Mouse (Mus musculus) brain, embryonic 14.5 days (tissue): Measurements from ENCODE around the gene Clec3b. TPM values are rescaled to one million over a fixed set of nuclear protein-coding genes. Genes with fewer than 3 reads are reported as not detected.

Experiments
- DNase-seq: peaks from one replicate; pipeline ENCODE4 v3.0.0-alpha.2; 2011; ENCODE audit warnings: low read depth
- CTCF ChIP-seq: fragments of 200-500 bp; IDR thresholded peaks from 2 replicates; pipeline ENCODE4 v1.5.1; 2012; ENCODE audit warnings: inconsistent platforms, mild to moderate bottlenecking, moderate library complexity, borderline replicate concordance; ENCODE audit not compliant: insufficient read depth, insufficient read length; ENCODE audit errors: extremely low read depth
- POLR2A ChIP-seq: fragments of 200-500 bp; IDR thresholded peaks from 2 replicates; pipeline ENCODE4 v1.6.1; 2012; ENCODE audit warnings: mild to moderate bottlenecking, inconsistent platforms, borderline replicate concordance; ENCODE audit not compliant: poor library complexity, insufficient read depth, insufficient read length, severe bottlenecking; ENCODE audit errors: extremely low read depth
- polyA plus RNA-seq: library from polyadenylated mRNA; depleted of rRNA; stranded (reverse); fragments of >200 nt; gene quantifications from 2 replicates; pipeline ENCODE4 v1.2.3, GENCODE M21; 2012

The Clec3b gene
- polyA plus RNA-seq, 1 experiment = 5.0 TPM

DNA sequence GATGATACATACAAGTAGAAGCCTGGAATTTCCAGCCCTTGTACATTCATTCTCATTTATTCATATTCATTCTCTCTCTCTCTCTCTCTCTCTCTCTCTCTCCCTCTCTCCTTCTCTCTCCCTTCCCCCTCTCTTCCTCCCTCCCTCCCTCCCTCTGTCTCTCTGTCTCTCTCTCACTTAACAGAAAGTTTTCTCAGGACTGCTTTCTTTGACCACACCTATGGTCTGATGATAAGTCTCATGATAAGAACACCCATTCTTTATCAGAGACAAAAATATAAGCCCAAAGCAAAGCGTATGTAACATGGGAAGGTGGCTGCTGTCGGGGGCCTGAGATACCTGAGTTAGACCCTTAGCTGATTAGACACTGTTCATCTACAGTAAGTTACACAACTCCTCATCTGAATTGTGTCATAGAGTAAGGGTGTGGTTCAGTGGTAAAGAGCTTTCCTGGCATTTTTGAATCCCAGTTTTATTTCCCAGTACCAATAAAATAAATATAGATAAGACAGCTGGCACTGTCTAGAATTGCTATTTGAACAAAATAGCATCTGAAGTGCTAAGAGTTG lies 26.2 kb upstream of the Clec3b start:
- TF ChIP-seq POLR2A = no peak
- no peak for TF ChIP-seq CTCF
- DNase-seq = no peak

DNA sequence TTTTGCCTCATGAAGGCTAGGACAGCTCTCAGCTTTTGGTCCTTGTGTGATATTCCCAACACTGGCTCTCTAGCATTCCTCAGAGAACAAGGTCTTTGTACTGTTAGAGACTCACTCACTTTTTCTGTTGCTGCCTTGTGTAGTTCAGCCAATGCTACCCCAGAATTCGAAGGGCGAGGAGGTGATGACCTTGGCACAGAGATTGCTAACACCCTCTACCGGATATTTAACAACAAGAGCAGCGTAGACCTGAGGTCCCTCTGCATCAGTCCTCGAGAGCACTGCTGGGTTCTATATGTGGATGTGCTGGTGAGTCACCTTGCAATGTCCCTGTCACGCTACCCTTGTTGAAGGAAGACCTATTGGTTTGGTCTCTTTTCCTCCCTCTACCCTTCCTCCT lies 23.1 kb upstream of the Clec3b start:
- TF ChIP-seq CTCF = no peak
- TF ChIP-seq POLR2A = no peak
- DNase-seq = no peak

DNA sequence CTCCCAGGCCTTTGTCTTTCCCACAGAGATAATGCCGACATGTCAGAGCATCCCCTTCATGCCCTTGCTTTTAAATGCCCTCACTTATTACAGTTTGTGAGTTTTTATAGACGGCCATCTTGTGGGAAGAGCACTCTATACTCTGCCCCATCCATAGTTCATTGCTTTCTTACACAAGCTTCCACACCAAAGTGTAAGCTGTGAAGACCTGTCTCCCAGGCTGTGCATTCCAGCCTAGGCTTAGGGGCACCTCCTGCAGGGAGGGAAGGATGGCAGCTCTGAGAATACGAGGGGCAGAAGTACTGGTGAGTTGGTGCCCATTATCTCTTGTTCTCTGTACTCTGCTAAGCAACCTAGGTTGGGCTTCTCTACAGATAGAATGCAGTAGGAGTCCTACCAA lies 17.8 kb upstream of the Clec3b start:
- no peak for DNase-seq
- TF ChIP-seq POLR2A (no peak), CTCF (no peak)

DNA sequence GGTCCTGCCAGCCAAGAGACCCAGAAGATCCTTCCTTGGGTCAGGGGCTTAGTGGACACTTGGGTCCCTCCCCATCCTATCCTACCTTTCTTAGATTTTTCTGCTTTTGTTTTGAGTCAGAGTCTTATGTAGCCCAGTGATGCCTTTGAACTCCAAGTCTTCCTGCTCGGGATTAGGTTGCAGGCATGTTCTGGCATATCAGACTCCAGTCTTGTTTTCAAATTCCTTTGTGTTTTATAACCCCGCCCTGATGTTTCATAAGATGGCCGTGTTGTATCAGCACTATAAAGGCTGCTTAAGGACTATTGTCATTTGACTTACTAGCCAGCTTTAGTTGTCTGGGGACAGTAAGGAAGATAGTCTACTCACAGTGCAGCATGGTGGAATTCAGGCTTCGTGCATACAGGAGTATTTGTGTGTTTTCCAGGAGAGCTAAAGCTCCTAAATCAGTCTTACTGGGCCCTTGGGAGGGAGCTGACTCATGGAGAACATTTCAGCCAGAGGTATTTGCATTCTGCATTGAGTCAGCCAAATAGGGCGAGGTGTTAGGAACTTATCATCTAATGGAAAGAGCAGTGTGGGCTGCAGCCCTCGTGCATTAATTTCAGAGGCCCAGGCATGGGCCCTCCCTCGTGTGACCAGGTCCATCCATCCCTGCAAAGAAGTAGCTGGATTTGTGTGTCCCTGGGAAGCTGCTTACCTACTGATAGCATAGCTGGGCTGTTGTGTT lies 13.6 kb upstream of the Clec3b start:
- no peak for DNase-seq
- TF ChIP-seq POLR2A (no peak), CTCF (no peak)

DNA sequence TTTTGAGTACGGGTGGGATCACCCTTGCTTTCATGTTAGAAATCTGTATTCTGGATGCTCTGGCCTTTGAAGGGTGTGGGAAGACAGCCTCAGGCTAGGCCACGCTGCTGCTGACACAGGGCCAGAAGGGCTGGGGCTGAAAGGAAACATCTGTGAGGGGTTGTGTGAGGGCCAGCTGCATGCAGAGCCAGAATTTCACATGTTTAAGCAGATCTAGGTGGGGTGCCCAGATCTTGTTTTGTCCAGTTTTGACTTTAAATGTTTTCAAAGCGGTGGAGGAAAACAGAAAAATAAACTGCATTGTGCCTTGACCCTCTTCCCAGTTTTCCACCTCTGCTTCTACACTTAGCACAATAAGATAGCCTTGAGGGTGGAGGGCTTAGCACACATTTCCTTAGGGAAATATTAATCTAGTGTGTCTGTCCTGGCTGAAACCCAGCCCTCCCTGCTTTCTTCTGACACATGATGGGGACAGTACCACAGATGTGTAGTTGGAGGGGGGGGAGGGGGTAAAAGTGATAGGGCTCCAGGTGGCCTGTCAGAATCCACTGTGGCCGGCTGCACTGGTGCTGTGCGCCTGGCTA lies 11.8 kb upstream of the Clec3b start:
- TF ChIP-seq POLR2A (no peak), CTCF (no peak)
- DNase-seq = peak; percentile 38

DNA sequence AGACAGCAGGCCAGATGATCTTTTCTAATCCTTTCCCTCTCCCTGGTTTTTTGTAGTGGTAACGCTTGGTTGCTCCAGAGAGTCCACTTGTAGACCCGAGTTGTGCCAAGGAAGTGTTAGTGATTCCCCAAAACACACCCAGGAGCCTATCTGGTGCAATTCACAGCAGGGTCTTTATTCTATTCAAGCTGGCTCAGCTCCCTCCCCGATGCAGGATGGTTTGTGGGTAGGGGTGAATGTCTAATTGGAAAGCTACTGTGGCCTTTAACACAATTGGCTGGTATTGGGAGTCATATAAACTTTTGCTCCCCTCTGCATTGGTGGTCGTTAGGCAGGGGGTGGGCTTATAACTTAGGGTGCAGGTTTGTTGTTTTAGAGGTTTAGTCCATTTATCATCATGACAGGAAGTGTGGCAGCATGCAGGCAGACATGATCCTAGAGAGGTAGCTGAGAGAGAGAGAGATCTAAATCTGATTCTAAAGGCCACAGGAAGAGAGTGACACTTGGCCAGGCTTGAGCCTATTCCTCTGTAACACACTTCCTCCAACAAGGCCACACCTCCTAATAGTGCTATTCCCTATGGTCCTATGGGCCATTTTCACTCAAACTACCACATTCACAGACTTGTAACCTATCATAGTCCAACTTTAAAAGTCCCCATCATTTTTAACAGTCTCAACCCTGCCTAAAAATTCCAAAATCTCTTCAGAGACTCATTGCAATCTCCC lies 10.7 kb upstream of the Clec3b start:
- DNase-seq = no peak
- TF ChIP-seq POLR2A = no peak
- no peak for TF ChIP-seq CTCF

DNA sequence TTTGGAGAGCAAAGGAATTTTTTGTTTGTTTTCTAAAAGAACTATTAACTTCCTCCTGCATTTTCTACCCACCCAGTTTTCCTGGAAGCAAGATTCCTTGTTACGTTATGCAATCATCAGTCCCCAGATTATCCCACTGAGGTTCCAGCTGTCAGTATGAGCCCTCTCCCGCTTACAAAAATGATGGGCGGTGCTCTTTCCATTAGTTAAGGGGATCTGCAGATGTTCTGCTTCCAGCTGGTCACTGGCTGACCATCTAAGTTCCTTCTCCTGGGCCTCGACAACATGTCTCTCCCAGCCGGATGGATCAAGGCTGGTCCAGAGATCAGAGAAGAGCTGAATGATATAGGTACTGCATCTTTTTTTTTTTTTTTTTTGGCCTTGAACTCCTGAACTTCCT lies 2.3 kb upstream of the Clec3b start:
- TF ChIP-seq CTCF = no peak
- no peak for TF ChIP-seq POLR2A
- no peak for DNase-seq

DNA sequence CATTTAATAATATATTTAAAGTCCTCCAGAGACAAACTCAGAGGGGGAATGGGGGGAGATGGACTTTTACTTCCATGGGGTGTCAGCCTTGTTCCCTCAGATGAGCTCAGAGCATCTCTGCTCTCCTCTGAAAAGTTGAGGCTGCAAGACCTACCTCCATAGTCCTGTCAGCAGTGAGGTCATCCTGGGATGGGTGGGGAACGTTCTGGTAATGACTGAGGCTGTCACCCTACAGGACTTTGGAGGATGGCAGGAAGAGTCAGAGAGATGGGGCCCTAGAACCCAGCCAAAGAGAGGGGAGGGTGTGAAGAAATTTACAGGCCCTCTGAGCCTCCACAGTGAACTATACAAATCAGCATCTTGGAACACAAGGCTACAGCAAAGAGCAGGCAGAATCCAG lies 815 bp downstream of the Clec3b start:
- DNase-seq = no peak
- no peak for TF ChIP-seq POLR2A
- TF ChIP-seq CTCF = no peak

DNA sequence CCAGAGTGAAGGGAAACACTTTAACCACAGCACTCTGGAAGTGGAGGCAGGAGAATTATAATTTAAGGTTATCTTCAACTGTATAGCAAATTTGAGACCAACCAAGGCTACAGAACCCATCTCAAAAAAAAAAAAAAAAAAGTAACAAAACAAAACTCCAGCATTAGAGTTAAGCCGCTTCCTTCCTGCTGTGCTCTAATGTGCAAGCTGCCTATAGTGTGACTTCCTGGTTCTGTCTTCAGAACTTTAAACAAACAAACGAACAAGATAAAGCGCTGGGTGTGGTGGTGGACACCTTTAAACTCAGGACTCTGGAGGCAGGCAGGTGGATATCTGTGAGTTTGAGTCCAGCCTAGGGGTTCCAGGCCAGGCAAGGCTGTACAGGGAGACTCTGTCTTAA lies 1.3 kb downstream of the Clec3b start:
- no peak for DNase-seq
- TF ChIP-seq CTCF (no peak), POLR2A (no peak)

DNA sequence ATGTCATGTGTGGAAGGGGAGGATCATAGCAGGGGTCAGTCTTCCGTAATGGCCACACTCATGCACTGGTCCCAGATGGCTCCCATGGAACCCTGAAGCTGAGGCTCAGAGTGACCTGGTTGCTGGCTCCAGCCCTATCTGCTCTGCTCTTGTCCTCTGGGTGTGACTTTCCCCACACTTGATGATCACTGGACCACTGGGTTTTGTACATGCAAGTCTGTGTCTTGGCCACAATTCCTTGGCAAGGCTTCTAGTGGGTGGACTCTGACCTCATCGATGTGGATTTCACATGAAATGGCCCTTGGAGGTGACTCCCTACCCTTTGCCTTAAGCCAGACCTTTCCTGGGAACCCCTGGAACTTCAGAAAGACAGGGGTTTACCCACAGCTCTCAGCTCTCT lies 2.4 kb downstream of the Clec3b start:
- no peak for DNase-seq
- no peak for TF ChIP-seq CTCF
- no peak for TF ChIP-seq POLR2A

DNA sequence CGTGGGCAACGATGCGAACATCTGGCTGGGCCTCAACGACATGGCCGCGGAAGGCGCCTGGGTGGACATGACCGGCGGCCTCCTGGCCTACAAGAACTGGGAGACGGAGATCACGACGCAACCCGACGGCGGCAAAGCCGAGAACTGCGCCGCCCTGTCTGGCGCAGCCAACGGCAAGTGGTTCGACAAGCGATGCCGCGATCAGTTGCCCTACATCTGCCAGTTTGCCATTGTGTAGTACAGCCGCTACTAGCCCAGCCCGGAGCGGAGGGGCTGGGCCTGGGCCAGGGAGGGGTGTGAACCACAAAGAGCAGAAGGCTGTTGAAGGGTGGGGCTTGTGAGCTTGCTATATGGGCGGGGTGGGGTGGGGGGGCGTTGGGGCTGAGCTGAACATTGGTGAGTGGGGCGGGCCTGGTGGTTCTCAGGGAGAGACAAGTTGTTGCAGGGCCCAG lies 6.2 kb downstream of the Clec3b start:
- TF ChIP-seq POLR2A = no peak
- TF ChIP-seq CTCF = no peak
- peak; percentile 69 for DNase-seq

DNA sequence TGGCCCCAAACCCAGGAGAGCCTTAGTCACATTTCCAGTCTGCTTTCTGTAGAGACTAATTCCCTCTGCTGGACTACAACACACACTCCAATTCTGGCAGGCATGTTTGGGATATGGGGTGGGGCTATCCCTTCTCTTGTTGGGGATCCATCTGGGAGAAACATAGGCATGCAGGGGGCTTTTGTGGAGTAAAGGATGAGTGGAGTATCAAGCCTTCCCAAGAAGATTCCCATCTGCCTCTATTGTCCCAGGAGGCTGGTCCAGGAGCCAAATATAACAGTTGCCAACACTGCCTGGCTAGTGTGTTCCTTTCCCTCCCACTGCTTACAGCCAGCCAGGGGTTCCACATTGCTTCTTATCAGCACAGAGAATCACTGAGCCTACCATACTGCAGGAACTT lies 7.0 kb downstream of the Clec3b start:
- TF ChIP-seq CTCF (no peak), POLR2A (no peak)
- peak; percentile 43 for DNase-seq
